Mouse (Mus musculus) ES-E14 (cell line): ENCODE results near the gene Gm20695.

Source experiments
- MAFK ChIP-seq: IDR thresholded peaks from 2 replicates; pipeline ENCODE4 v1.6.1; 2014; ENCODE audit warnings: mild to moderate bottlenecking, low read depth, low read length, inconsistent platforms; ENCODE audit not compliant: insufficient read depth
- ZC3H11A ChIP-seq: IDR thresholded peaks from 2 replicates; pipeline ENCODE4 v1.6.1; 2012; ENCODE audit warnings: low read depth, mild to moderate bottlenecking, inconsistent platforms, low read length, borderline replicate concordance
- ZNF384 ChIP-seq: IDR thresholded peaks from 2 replicates; pipeline ENCODE4 v1.6.1; 2012; ENCODE audit warnings: low read depth, low read length, inconsistent platforms

- TF ChIP-seq ZNF384 = no peak
- TF ChIP-seq MAFK = no peak
- TF ChIP-seq ZC3H11A = no peak
These were observed 44.1 kb downstream of the Gm20695 start for GRCm38 (mm10) chr16:3928582-3928981.
